Mouse (Mus musculus): ENCODE results near the gene Id2. TPM values are rescaled to one million over a fixed set of nuclear protein-coding genes. Genes with fewer than 3 reads are reported as not detected.

The Id2 gene
- polyA plus RNA-seq, 1 experiment from 2014 or later, result 543 TPM

DNA sequence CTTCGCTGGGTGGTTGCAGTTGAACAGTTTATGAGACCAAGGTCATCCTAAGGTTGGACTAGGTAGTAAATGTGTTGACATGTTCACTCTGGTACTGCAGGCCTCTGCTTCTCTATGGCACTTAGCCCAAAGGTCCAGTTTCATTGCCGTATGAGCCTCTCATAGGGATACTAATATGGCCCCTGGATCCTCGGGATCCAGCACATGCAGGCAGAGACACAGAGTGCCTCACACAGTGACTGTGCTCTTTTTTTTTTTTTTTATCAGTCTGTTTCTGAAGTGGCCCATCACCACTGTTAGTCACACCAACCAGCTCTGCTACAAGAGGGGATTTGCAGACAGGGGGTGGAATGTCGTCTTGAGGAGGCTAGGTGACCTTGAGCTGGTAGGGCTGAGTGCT lies 23.6 kb downstream of the Id2 start:
- ATAC-seq (ENCODE audit: insufficient number of reproducible peaks, insufficient read depth, low FRiP score, low TSS enrichment, low read depth), result no peak
- Histone ChIP-seq H3K4me2 (no peak overlapping the region), H3K36me3 (no peaks in the 10 kb centered on the region), H3K9me3 (no peaks in the 10 kb centered on the region), H3K27me3 (no peaks in the 10 kb centered on the region), H3K9ac (no peak overlapping the region), H3K4me1 (no peaks in the 10 kb centered on the region), H3K4me3 (no peak overlapping the region), H3K27ac (no peak overlapping the region)
- 81% methylated on average over 4 of the region's 4 CpGs for WGBS

- Histone ChIP-seq H3K4me2 (no peak overlapping the region), H3K4me1 (no peaks in the 10 kb centered on the region), H3K27me3 (no peaks in the 10 kb centered on the region), H3K9ac (no peak overlapping the region), H3K4me3 (no peak overlapping the region), H3K27ac (no peak overlapping the region), H3K36me3 (peaks cover 29% of the 10 kb centered on the region), H3K9me3 (no peaks in the 10 kb centered on the region)
- 79% methylated on average over 6 of the region's 6 CpGs for WGBS
- ATAC-seq (ENCODE audit: insufficient number of reproducible peaks, insufficient read depth, low FRiP score, low TSS enrichment, low read depth), result no peak
Measured at GRCm38 (mm10) chr12:25062264-25062663, 34.7 kb downstream of the Id2 start.

- Histone ChIP-seq H3K27me3 (no peaks in the 10 kb centered on the region), H3K9me3 (no peaks in the 10 kb centered on the region), H3K4me2 (no peak overlapping the region), H3K4me1 (no peaks in the 10 kb centered on the region), H3K27ac (no peak overlapping the region), H3K4me3 (no peak overlapping the region), H3K9ac (no peak overlapping the region), H3K36me3 (peaks cover 38% of the 10 kb centered on the region)
- WGBS, result 83% methylated on average over 7 of the region's 7 CpGs
- no peak for ATAC-seq (ENCODE audit: insufficient number of reproducible peaks, insufficient read depth, low FRiP score, low TSS enrichment, low read depth)
Measured at GRCm38 (mm10) chr12:25060901-25061300, 36.0 kb downstream of the Id2 start.

DNA sequence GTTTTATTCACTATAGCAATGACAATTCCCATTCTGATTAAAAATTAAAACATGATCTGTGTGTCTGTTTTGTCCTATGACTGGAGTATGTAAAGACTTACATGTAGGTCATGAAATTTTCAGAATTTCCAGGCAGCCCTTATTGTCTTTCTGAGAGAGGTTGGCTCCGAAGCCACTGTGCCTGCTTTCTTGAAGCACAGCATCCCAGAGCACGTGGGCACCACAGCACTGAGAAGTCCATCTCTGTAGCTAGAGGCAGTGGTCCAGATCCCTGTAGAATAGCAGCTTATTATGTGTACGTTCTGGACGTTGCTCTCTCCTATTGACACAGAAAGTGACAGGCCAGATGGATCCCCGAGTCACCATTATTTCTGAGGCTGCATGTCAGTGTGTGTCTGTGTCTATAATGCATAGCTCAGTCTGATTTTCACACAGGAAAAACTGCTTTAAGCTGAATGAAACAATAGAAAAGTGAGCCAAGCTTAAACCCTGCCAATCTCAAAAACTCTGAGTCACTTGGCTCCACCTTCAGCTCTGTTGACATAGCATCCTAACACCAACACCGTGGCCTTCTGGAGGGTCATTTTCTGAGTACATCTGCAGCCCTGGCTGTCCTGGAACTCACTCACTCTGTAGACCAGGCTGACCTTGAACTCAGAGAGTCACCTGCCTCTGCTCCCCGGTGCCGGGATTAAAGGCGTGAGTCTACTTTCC lies 37.3 kb downstream of the Id2 start:
- ATAC-seq (ENCODE audit: insufficient number of reproducible peaks, insufficient read depth, low FRiP score, low TSS enrichment, low read depth), result no peak
- no peak overlapping the region for H3K27ac ChIP-seq
- 0 out of 2 replicates have a peak, but pooled peaks cover 3% of the 10 kb centered on the region for H3K4me1 ChIP-seq
- H3K4me3 ChIP-seq, result no peak overlapping the region
- no peaks in the 10 kb centered on the region for H3K9me3 ChIP-seq
- WGBS, result 89% methylated on average over 9 of the region's 9 CpGs
- H3K9ac ChIP-seq, result no peak overlapping the region
- H3K27me3 ChIP-seq, result no peaks in the 10 kb centered on the region
- no peak overlapping the region for H3K4me2 ChIP-seq
- peaks cover 46% of the 10 kb centered on the region for H3K36me3 ChIP-seq

DNA sequence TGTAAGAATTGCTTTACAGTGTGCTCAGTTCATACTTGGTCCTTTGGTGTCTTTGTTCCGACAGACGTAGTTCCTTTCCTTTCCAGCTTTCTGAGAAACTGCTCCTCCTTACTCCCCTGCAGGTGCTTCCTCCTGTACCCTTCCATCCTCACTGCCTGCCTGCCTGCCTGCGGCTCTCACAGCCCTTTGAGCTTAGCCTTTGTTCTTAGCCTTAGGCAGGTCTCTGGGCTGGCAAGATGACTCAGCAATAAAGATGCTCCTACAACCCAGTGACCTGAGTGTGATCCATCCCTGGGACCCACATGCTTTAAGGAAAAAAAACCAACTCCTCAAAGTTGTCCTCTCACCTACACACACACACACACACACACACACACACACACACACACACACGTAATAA lies 42.0 kb downstream of the Id2 start:
- H3K9me3 ChIP-seq, result no peaks in the 10 kb centered on the region
- H3K9ac ChIP-seq, result no peak overlapping the region
- H3K36me3 ChIP-seq, result peaks cover 79% of the 10 kb centered on the region
- no peak overlapping the region for H3K27ac ChIP-seq
- no peak overlapping the region for H3K4me3 ChIP-seq
- no peaks in the 10 kb centered on the region for H3K27me3 ChIP-seq
- WGBS, result 68% methylated on average over 4 of the region's 4 CpGs
- no peak for ATAC-seq (ENCODE audit: insufficient number of reproducible peaks, insufficient read depth, low FRiP score, low TSS enrichment, low read depth)
- H3K4me2 ChIP-seq, result no peak overlapping the region
- 0 out of 2 replicates have a peak, but pooled peaks cover 3% of the 10 kb centered on the region for H3K4me1 ChIP-seq

DNA sequence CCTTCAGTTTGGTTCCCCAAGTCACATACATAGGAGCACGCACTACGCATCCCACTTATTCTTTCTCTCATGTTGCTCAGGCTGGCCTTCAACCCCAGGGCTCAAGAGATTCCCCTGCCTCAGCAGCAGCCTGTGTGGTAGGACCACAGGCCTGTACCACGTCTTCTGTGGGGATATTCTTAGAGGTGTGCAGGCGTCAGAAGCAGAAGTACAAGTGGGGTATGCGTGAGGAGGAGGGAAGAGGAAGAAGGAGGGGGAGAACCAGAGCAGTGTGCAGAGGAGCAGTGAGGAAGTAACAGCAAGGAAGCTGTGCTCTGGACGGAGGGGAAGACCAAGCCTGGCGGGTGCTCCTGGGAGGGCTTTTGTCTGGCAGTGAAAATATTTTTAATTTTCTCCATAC lies 42.4 kb downstream of the Id2 start:
- Histone ChIP-seq H3K4me2 (no peak overlapping the region), H3K9me3 (no peaks in the 10 kb centered on the region), H3K27ac (no peak overlapping the region), H3K27me3 (no peaks in the 10 kb centered on the region), H3K4me3 (no peak overlapping the region), H3K9ac (no peak overlapping the region), H3K4me1 (0 out of 2 replicates have a peak, but pooled peaks cover 3% of the 10 kb centered on the region), H3K36me3 (peaks cover 76% of the 10 kb centered on the region)
- WGBS, result 81% methylated on average over 7 of the region's 7 CpGs
- ATAC-seq (ENCODE audit: insufficient number of reproducible peaks, insufficient read depth, low FRiP score, low TSS enrichment, low read depth), result no peak

GRCm38 (mm10) chr12:25049253-25049652 lies 47.7 kb downstream of the Id2 start:
- no peak overlapping the region for H3K4me2 ChIP-seq
- peaks cover 36% of the 10 kb centered on the region for H3K36me3 ChIP-seq
- no peaks in the 10 kb centered on the region for H3K27me3 ChIP-seq
- no peak for ATAC-seq (ENCODE audit: insufficient number of reproducible peaks, insufficient read depth, low FRiP score, low TSS enrichment, low read depth)
- no peak overlapping the region for H3K27ac ChIP-seq
- H3K9ac ChIP-seq, result no peak overlapping the region
- H3K4me3 ChIP-seq, result no peak overlapping the region
- WGBS, result 71% methylated on average over 5 of the region's 5 CpGs
- no peaks in the 10 kb centered on the region for H3K9me3 ChIP-seq
- no peaks in the 10 kb centered on the region for H3K4me1 ChIP-seq

GRCm38 (mm10) chr12:25044579-25044978 lies 52.4 kb downstream of the Id2 start:
- Histone ChIP-seq H3K4me3 (no peak overlapping the region), H3K27me3 (no peaks in the 10 kb centered on the region), H3K4me2 (no peak overlapping the region), H3K9ac (no peak overlapping the region), H3K4me1 (no peaks in the 10 kb centered on the region), H3K36me3 (peaks cover 24% of the 10 kb centered on the region; the same call in 1 of the 2 replicates), H3K9me3 (no peaks in the 10 kb centered on the region), H3K27ac (no peak overlapping the region)
- 73% methylated on average over 4 of the region's 4 CpGs for WGBS
- no peak for ATAC-seq (ENCODE audit: insufficient number of reproducible peaks, insufficient read depth, low FRiP score, low TSS enrichment, low read depth)

GRCm38 (mm10) chr12:25044056-25044455 lies 52.9 kb downstream of the Id2 start:
- Histone ChIP-seq H3K36me3 (peaks cover 24% of the 10 kb centered on the region; the same call in 1 of the 2 replicates), H3K27me3 (no peaks in the 10 kb centered on the region), H3K9ac (no peak overlapping the region), H3K9me3 (no peaks in the 10 kb centered on the region), H3K27ac (no peak overlapping the region), H3K4me3 (no peak overlapping the region), H3K4me2 (no peak overlapping the region), H3K4me1 (no peaks in the 10 kb centered on the region)
- ATAC-seq (ENCODE audit: insufficient number of reproducible peaks, insufficient read depth, low FRiP score, low TSS enrichment, low read depth), result no peak
- 78% methylated on average over 2 of the region's 2 CpGs for WGBS

Other genes with a start within 250 kb of the Id2 start
- gene Kidins220, start 122.2 kb downstream of the Id2 start, polyA plus RNA-seq (2015; fragmentation: Nextera tagmentation; extraction: Ambion mirVana), result 23.9 and 28.6 TPM in 2 replicates

Measured in embryonic facial prominence, embryonic 13.5 days (tissue).